Mouse (Mus musculus): ENCODE data around the gene Mpv17l2.

Gene Mpv17l2

GRCm38 (mm10) chr8:70750128-70750680, 10.5 kb downstream of the Mpv17l2 start:
- in situ Hi-C loops (cut with MboI), result loop anchor here (5.0 kb wide), 1 partner anchor 33 kb away; the partner anchor contains the start of gene Gm3336

DNA sequence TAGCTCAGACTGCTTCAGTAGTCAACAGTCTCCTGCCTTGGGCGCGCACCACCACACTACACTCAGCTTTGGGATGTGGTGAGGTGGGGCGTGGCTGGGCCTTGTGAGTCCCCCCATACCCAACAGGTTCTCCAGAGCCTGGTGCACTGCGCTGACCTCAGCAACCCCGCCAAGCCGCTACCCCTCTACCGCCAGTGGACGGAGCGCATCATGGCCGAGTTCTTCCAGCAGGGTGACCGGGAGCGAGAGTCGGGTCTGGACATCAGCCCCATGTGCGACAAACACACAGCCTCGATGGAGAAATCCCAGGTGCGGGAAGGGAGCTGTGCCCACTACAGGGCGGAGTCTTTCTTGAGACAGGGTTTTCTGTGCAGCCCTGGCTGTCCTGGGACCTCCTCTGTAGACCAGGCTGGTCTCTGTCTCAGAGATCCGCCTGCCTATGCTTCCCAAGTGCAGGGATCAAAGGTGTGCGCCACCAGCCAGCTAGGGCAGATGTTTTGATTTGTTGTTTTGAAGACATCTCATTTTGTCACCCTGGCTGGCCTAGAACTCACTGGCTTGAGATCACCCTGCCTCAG, 11.6 kb downstream of the Mpv17l2 start:
- in situ Hi-C loops (cut with MboI), result no loop called here

DNA sequence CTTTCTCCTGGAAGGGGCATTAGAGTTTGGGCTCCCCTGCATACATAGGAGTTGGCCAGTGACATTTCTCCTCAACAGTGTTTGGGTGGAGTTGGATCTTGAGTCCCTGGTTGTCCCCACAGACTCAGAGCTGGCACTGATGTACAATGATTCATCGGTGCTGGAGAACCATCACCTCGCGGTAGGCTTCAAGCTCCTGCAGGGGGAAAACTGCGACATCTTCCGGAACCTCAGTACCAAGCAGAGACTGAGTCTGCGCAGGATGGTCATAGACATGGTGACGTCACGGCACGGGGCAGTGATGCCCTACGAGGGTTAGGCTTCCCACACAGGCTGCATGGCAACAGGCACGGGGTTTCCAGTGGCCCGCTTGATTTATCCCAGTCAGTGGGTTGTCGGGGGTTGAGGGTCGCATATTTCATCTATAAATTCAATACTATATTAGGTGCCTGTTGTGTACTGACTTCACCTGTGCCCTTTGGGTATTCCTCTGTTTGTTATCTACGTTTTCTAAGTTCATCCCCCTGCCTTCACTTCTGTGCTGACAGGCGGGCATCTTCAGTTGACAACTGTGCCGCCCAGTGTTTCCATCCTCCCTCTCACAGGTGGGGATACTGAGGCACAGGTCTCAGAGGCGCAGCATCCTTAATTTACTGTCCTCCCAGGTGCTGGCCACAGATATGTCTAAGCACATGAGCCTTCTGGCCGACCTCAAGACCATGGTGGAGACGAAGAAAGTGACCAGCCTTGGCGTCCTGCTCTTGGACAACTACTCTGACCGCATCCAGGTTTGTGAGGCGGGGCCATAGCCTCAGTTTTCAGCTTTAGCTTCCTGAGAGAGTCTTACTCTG, 12.3 kb downstream of the Mpv17l2 start:
- in situ Hi-C loops (cut with MboI), result no loop called here

DNA sequence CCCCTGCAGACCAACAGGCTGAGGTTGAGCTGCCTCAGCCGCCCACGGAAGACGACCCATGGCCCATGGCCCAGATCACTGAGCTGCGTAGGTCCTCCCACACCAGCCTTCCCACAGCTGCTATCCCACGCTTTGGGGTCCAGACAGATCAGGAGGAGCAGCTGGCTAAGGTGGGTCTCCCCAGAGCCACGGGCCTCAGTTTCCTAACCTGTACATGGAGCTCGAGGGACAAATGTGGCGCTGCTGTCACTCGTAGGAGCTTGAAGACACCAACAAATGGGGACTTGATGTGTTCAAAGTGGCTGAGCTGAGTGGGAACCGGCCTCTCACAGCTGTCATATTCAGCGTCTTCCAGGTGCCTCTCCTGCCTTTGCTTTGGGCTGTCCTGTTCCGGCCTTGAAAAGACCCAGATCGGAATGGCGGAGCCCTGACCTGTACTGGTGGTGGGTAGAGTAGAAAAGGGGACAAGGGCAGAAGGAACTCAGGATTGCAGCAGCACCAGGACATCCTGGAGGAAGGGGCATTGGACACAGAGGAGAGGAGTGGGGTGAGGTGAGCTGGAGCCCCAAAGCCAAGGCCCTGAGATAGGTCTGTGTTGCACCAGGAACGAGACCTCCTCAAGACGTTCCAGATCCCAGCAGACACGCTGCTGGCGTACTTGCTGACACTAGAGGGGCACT, 13.4 kb downstream of the Mpv17l2 start:
- in situ Hi-C loops (cut with MboI), result no loop called here

- in situ Hi-C loops (cut with MboI), result no loop called here
These were observed 14.1 kb downstream of the Mpv17l2 start for GRCm38 (mm10) chr8:70746676-70747075.

DNA sequence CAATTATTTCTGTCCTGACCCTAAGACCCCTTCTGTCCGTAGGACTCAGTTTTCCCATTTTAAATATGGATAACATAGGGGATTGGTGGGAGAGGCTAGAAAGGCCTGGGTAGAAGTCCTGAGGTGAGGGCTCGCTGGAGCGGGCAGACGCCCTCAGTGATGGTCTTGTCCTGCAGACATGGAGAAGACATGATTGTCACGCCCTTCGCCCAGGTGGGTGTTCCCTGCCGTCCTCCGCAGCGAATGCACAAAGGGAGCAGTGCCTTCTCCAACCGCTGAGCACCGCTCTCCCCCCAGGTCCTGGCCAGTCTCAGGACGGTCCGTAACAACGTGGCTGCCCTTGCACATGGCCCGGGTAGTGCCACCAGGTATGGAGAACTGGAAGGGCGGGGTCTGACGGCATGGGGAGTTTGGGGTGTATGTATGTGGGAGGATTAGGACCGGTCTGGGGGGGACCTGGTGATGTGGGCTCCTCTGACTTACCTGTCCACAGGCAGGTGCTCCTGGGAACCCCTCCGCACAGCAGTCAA, 15.0 kb downstream of the Mpv17l2 start:
- in situ Hi-C loops (cut with MboI), result no loop called here

GRCm38 (mm10) chr8:70744806-70745205, 15.9 kb downstream of the Mpv17l2 start:
- in situ Hi-C loops (cut with MboI), result no loop called here

- in situ Hi-C loops (cut with MboI), result no loop called here
These were observed 16.8 kb downstream of the Mpv17l2 start for GRCm38 (mm10) chr8:70743656-70744590.

DNA sequence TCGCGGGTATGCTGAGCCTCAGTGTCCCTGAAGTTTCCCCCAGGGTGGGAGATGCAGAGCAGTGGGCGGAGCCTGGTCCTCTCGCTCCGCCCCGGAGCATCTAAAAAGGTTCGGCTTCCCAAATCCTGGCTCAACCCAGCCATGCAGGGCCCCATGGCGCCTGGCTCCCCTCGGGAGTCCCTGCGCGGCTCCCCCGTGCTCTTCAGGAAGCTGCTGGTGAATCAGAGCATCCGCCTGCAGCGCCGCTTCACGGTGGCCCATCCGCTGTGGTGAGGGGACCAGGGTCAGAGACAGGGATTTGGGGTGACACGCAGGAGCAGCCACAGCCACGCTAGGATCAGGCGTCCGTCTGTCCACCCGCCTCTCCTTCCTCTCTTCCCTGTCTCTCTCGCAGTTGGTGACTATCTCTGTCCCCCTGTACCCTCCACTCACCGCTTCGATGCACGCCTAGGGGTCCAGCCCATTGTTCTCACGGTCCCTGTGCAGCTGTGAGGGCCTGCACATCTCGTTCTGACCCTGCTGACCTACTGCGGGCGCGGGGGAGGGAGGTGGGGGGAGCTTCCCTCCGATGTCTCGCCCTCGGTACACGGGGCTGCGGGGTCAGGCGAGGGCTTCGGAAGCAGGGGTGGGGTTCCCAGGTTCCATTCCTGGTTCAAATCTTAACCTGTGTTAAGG, 17.6 kb downstream of the Mpv17l2 start:
- in situ Hi-C loops (cut with MboI), result no loop called here

- in situ Hi-C loops (cut with MboI), result no loop called here
These were observed 18.6 kb downstream of the Mpv17l2 start for GRCm38 (mm10) chr8:70742176-70742575.

DNA sequence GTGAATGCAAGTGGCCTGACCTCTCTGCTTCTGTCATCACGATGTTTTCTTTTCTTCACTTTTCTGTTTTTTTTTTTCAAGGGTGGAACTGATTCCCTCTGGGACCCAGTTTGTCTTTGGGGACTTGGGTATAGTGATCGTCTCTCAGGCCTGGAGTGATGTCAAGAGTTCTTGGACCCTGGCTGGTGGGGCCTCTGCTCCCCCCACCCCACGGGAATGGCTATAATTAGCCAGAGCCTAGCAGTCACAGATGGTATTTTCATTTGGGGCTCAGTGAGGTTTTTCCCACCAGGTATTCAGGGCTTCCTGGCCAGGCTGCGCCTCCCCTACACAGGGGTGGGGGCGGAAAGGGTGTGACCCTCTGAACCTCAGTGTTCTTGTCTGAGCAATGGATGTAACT, 19.1 kb downstream of the Mpv17l2 start:
- in situ Hi-C loops (cut with MboI), result no loop called here

DNA sequence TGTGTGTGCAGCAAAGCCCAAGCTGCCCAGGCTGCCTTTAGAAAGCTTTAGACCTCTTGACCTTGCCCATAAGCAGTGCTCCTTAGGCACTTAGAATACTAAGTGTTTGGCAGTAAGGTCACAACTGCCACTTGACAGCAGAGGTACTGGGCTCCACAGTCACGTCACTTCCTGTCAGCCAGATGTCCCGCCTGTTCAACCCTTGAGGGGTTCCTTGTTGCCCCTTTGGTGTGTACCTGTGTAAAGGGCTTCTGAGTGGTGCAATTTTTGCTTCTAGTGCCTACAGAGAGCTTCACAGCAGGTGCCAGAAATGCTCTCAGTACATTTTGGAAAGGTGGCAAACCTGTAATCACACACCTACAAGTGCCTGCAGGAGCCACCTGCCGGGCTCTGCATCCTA, 22.5 kb downstream of the Mpv17l2 start:
- in situ Hi-C loops (cut with MboI), result no loop called here

DNA sequence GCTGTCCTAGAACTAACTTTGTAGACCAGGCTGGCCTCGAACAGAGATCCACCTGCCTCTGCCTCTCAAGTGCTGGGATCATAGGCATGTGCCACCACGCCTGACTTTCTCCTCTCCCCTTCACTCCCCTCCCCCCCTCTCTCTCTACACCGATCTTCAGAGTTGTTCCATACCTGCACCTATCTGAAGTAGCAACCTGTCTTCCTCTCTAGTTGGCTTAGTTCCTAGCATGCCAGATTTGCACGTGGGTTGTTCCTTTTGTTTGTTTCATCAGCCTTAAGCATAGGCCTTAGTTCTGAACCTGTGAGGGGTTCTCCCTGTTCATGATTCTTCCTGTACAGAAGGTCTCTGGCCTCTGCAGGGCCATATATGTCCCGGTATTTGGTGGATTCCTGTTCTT, 23.0 kb downstream of the Mpv17l2 start:
- in situ Hi-C loops (cut with MboI), result no loop called here

- in situ Hi-C loops (cut with MboI), result no loop called here
These were observed 29.8 kb downstream of the Mpv17l2 start for GRCm38 (mm10) chr8:70730956-70731355.

DNA sequence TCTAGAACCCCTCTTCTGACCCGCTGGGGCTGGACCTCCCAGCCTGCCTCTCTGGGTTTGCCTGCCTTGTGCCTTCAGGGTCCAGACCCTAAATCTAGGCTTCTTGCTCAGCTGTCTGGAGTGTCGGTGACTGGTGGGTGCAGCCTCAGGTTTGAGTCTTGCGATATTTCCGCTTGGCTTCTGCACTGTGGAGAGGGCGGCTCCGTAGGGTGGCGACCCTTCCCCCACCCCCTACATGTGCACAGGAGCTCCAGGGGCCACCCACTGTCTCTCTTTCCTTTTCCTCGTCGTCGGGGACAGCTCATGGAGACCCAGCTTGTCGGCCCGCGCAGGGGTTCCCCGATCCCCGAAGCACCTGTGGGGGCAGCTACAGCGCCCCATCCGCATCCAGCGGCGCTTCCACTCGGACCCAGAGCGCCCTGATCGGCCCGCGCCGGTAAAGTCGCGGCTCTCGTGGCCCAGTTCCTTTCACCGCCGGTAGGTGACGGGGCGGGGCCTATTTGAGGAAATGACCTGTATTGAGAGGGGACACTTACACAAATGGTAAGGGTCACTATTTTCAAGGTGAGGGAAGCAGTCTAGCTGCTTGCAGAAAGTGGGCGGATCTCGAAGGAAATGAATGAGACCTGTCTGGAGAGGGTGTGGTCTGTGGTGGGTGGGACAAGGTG, 30.8 kb downstream of the Mpv17l2 start:
- in situ Hi-C loops (cut with MboI), result no loop called here

GRCm38 (mm10) chr8:70726721-70727120, 34.0 kb downstream of the Mpv17l2 start:
- in situ Hi-C loops (cut with MboI), result no loop called here

DNA sequence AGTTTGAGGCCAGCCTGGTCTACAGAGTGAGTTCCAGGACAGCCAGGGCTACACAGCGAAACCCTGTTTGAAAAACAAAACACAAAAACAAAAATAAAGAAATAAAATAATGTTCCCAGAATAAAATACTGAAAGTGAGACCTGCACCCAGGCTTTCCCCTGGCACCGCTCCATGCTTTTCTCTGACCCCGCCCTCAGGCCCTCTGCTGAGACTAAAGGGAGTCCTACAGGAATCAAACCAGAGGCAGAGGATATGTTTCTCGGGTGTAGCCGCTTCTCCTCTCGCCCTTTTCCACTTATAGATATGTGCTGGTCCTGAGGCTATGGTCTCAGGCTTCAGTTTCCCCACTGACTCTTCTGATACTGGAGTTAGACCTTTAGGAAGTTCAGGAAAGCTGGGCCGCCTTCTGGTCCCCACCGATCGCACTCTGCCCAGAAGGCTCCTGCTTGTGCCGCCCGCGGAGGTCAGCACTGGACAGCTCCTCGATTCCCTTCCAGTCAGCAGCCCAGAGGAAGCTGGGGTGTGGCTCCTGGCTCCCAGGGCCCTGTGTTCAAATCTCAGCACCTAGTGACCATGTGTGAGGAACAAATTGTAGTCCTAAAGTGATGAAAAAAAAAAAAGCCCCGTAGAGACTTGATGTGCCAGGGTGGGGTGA, 34.8 kb downstream of the Mpv17l2 start:
- in situ Hi-C loops (cut with MboI), result no loop called here

DNA sequence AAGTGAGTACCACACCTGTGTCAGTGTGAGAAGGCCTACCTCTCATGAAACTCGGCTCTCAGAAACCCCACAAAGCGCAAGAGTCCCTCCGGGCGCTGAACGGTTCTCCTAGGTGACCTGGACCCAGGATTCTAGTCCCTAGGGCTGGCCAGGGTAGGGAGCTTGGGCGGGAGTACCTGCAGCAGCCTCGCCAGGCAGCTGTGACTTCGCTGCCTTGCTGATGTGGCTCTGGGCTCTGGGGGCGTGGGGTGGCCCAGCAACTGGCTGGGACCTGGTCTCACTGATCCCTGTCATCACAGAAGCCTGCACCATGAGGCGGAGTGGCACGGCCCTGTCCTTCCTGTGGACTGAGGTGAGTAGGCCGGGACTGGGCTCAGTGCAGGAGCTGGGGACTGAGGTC, 36.5 kb downstream of the Mpv17l2 start:
- in situ Hi-C loops (cut with MboI), result no loop called here

GRCm38 (mm10) chr8:70723486-70724210, 37.1 kb downstream of the Mpv17l2 start, which contains the start of gene Pde4c:
Gene Pde4c, plus strand, starts transcription at chr8:70723720.
- in situ Hi-C loops (cut with MboI), result no loop called here
